Mouse (Mus musculus) heart, adult 9 months (tissue): ENCODE measurements around the gene Pnpo.

Experiments used
- DNase-seq, 2 experiments: peaks; one replicate each; pipeline ENCODE4 v3.0.0; 2022; ENCODE audit warnings: low spot score in 2 of 2

The Pnpo gene

DNA sequence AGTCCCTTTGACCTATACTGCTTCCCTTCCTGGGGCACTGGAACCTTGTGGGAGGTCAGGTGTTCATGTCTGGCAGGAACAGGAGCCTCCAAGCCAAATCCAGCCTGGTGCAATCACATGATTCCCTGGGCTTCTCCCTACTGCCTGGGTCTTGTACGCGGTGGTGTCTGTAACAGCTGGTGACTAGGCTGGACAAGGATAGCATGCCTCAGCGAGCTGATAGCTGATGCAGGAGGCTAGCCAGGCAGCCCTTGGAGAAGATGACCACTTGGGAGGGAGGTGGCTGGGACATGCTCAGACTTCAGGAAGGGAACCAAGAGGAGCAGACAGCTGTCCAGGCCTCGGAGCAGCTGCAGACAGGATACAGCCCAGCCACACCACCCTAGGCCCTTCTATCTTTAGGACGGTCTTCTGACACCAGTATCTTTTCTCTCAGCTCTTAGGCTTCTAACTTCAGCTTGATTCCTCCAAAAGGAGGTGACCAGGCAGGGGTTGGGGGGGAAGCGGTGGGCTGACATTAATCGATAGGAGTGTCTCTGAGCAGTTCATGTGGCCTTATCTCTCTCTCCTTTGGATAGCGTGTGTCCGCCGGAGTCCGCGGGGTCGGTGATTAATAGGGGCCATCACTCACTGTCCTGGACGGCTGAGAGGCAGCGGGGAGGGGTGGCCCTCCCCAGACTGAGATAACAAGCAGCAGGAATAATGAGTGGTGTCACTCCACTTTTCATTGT is 37.2 kb downstream of the Pnpo start:
- peak; percentile 60 to 65 for DNase-seq

DNA sequence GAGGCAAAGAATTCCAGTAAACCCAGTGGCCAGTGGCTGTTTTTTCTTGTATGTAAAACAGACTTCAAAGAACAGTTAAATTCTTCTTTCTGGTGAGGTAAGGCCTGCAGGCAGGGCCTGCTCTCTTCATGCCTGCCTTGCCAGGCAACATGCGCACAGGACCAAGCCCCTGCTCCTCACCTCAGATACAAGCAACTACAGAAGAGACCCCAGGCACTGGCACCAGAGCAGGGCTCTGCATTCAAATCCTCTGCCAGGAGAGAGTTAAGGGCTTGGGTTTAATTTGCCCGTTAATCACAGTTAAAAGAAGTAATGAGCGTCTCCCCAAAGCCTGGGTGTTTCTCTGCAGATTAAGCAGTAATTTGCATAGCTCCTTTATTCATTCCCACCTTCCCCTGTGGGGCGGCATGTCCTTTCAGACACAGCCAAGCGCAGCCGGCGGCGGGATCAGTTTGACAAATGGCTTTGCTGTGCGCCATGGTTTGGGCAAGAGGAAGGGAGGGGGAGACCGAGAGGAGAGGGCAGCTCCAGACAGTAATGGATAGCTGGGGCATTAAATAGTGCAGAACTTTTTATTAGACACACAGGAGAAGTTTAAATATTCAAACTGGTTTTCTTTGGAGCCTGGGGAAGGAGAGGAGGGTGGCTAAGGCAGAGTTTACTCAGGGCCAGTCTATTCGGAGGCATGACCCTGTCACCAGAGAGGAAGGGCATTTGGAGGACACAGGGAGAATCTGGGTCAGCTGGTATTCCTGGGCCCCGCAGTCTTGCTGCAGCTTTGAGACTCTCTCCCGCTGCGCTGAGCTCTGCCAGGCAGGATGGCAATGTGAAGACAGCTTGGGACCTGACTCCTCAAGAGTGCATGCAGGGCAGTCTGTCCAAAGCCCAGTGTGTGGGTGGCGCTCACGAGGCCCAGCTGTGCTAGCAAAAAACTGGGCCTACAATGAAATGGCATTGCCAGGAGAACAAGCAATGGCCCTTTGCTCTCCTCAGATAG is 40.8 kb downstream of the Pnpo start:
- DNase-seq, result no peak

DNA sequence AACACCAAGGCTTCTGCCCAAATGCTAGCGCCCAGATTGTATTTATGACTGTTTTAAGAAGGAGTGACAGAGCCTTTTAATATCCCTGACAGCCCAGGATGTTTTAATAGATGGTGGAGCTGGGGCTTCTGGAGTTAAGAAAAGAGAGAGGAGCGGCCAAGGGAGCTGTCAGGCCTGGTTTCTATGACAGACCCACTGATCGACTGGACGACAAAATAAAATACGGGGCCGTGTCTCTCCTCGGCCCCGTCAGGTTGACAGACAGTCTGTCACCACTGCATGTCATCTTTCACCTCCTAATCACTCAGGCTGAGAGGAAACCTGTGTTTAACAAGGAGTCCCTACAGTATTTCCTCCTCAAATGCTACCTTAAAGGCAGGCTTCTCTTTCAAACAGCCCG is 42.5 kb downstream of the Pnpo start:
- DNase-seq, result no peak

DNA sequence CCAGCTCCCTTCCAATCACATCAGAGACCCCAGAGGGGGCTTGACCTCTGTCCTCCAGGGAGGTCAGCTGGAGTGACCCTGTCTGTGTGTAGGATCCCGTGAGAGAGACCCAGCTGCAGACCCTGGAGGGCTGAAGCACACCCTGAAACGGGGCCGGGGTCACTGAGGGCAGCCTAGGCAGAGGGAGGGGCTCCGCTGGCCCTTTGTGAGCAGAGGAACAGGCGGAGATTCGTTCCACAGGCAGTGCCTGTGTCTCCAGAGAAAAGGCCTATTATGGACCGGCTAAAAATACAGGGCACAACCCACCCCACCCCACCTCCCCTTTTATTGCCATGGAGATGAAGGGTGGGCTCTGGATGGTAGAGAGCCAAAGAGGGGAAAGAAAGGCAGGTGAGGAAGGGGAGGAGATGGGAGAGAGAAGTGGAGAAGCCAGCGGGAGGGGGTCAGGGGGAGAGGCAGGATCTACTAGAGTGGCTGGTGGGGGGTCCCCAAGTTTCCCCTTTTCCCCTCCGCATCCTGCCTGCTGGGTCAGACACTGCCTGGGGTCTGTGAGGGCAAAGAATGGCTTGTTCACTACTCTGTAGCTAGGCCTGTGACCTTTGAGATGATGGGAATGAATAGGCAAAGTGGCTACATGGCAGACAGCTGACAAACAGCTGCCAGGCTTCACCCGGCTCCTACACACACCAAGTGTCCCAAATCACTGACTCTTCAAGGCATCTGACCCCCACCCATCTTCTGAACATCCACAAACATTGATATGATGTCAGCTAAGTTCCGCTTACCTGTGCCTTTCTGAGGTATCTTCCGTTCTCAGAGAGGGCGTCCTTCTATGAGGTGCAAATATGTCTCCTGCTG is 44.1 kb downstream of the Pnpo start:
- DNase-seq, result no peak

DNA sequence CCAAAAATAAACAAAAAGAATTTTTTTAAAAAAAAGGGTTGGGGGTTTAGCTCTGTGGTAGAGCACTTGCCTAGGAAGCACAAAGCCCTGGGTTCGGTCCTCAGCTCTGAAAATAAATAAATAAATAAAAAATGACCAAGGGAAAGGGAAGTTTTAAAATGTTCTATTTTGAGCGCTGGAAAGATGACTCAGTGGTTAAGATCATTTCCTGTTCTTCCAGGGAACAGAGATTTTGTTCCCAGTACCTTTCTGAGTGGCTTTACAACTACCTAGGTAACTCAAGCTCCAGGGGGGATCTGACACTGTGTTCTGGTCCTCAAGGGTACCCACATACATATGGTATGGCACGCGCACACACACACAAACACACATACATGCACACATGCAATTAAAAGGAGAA is 47.9 kb downstream of the Pnpo start:
- no peak for DNase-seq

DNA sequence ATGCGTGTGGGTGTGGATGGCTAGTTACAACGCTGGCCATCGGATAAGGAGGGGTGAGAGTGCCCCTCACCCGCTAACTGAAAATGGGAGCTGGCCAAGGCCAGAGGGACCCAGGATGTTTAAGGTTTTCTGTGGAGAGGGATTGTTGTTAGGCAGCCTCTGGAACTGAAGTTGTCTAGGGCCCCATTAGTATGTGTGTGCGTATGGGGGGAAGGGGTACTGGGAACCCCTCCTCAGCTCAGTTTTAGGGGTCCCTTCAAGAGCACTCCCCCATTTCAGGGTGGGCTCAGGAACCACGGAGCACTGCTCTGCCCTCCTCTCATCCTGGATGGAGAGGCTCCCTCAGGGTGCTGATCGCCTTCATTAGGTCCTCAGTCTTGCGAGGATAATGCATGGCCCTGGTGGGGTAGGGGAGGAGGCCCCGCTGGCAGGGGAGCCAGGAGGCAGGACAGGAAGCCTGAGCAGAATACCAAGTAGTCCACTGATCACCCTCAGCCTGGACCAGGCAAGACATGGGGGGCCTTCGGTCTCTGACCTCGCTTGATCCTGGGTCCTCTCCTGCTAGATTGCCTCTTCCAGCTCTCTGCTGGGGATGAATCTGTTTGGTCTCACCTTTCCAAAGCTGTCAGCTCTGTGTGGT is 50.5 kb downstream of the Pnpo start:
- DNase-seq, result no peak

DNA sequence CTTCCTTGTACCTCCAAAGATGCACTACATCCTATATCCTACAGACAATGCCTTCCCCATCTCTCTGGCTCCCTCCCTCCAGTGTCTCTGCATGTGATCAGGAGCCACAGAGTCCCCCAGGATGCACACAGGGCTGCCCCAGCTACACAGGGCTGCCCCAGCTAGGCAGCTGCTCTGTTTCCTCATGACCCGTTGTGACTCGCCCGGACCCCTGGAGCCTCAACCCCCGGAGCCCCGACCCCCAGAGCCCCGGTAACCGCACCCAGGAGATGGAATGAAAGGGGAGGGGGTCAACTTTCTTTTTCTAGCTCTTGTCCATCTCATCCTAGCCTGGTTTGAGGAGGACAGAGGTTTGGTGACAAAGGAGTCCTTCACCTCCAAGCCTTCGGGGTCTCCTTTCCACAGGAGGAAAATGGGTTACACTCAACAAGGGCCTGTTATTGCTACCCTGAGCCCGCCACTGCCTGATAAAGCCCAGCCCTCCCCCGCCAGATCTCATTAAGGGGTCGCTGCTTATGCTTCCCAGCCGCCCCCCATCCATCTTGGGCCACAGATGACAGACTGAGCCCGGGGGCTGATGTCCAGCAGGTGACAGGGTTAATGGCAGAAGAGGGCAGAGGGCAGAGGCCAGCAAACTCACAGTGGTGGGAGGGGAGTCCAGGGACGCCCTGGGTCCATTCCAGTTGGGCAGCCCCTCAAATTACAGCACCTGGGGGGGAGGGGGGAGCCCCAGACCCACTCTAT is 51.8 kb downstream of the Pnpo start:
- DNase-seq, result no peak
